Mouse (Mus musculus) CH12.LX (cell line): ENCODE measurements around the gene Ankrd12. TPM values are rescaled to one million over a fixed set of nuclear protein-coding genes. Genes with fewer than 3 reads are reported as not detected.

Experiments
- DNase-seq: peaks from one replicate; pipeline ENCODE4 v3.0.0-alpha.2; 2013; ENCODE audit errors: extremely low read depth
- H3K27ac ChIP-seq: 2 replicates; pipeline ENCODE4 v1.5.1; 2012; ENCODE audit warnings: low read depth, mild to moderate bottlenecking, control low read depth, moderate library complexity; ENCODE audit not compliant: insufficient read depth
- H3K27me3 ChIP-seq: replicated peaks from 2 replicates; pipeline ENCODE3; 2012; ENCODE audit warnings: inconsistent platforms
- H3K36me3 ChIP-seq, 2 experiments: replicated peaks in 1 of 2; 2 replicates each; pipeline versions ENCODE3 to v1.6.1; 2012; ENCODE audit warnings: inconsistent platforms in 1 of 2, low read length in 1 of 2, mild to moderate bottlenecking in 1 of 2, mixed read lengths in 1 of 2, moderate library complexity in 1 of 2; ENCODE audit not compliant: control insufficient read depth in 1 of 2, insufficient read depth in 1 of 2
- H3K4me1 ChIP-seq, 2 experiments: 2 replicates each; pipeline ENCODE4 v1.6.1; 2012; ENCODE audit warnings: inconsistent platforms in 1 of 2, moderate library complexity in 1 of 2; ENCODE audit not compliant: insufficient read depth in 2 of 2, control insufficient read depth in 1 of 2
- H3K4me2 ChIP-seq: 2 replicates; pipeline ENCODE4 v1.6.1; 2012; ENCODE audit warnings: low read depth, mild to moderate bottlenecking, control low read depth; ENCODE audit not compliant: poor library complexity, insufficient read depth, severe bottlenecking
- H3K4me3 ChIP-seq, 3 experiments: fragments of 150-350 bp in 1 of 3; sonication (generic) in 1 of 3; replicated peaks in 1 of 3; 2 replicates each; pipeline versions ENCODE3 to v1.5.1; 2011 to 2012; ENCODE audit warnings: low read depth in 2 of 3, low read length in 2 of 3, mild to moderate bottlenecking in 2 of 3, moderate library complexity in 2 of 3, control low read depth in 1 of 3, improper control_type of control experiment in 1 of 3, inconsistent platforms in 1 of 3, mixed read lengths in 1 of 3; ENCODE audit not compliant: poor library complexity in 1 of 3
- H3K79me2 ChIP-seq: replicated peaks from 2 replicates; pipeline ENCODE4 v1.6.1; 2012; ENCODE audit warnings: mild to moderate bottlenecking, moderate library complexity; ENCODE audit not compliant: control insufficient read depth, poor library complexity, insufficient read depth, severe bottlenecking; ENCODE audit errors: extremely low read depth
- H3K9ac ChIP-seq: 2 replicates; pipeline ENCODE4 v1.6.1; 2012; ENCODE audit warnings: low read depth, mild to moderate bottlenecking, control low read depth, moderate library complexity; ENCODE audit not compliant: insufficient read depth
- H3K9me3 ChIP-seq: replicated peaks from 2 replicates; pipeline ENCODE3; 2012; ENCODE audit warnings: low read length, inconsistent platforms, mixed read lengths
- BHLHE40 ChIP-seq: IDR thresholded peaks from 2 replicates; pipeline ENCODE4 v1.6.1; 2011; ENCODE audit warnings: mild to moderate bottlenecking, low read depth, low read length, improper control_type of control experiment
- CTCF ChIP-seq, 2 experiments: IDR thresholded peaks in 1 of 2; conservative IDR thresholded peaks in 1 of 2; 2 replicates each; pipeline ENCODE4 v1.5.1; 2011 to 2012; ENCODE audit warnings: low read depth in 2 of 2, low read length in 2 of 2, improper control_type of control experiment in 1 of 2, inconsistent platforms in 1 of 2, mild to moderate bottlenecking in 1 of 2, moderate library complexity in 1 of 2
- EP300 ChIP-seq: IDR thresholded peaks from 2 replicates; pipeline ENCODE4 v1.6.1; 2011; ENCODE audit warnings: low read length, improper control_type of control experiment
- IRF4 ChIP-seq: IDR thresholded peaks from 2 replicates; pipeline ENCODE4 v1.6.1; 2014; ENCODE audit warnings: low read depth, mild to moderate bottlenecking, inconsistent platforms, low read length, improper control_type of control experiment
- MAX ChIP-seq: IDR thresholded peaks from 2 replicates; pipeline ENCODE4 v1.6.1; 2011; ENCODE audit warnings: low read length, improper control_type of control experiment
- MAZ ChIP-seq: IDR thresholded peaks from 2 replicates; pipeline ENCODE4 v1.6.1; 2012; ENCODE audit warnings: low read depth, mild to moderate bottlenecking, inconsistent platforms, low read length, improper control_type of control experiment, moderate library complexity
- MXI1 ChIP-seq: IDR thresholded peaks from 2 replicates; pipeline ENCODE4 v1.6.1; 2011; ENCODE audit warnings: mild to moderate bottlenecking, low read depth, low read length, improper control_type of control experiment
- POLR2A ChIP-seq: IDR thresholded peaks from 2 replicates; pipeline ENCODE4 v1.6.1; 2011; ENCODE audit warnings: low read depth, mild to moderate bottlenecking, improper control_type of control experiment, low read length
- UBTF ChIP-seq: IDR thresholded peaks from 2 replicates; pipeline ENCODE4 v1.6.1; 2012; ENCODE audit warnings: low read depth, mild to moderate bottlenecking, inconsistent platforms, low read length, improper control_type of control experiment, moderate library complexity
- USF1 ChIP-seq: IDR thresholded peaks from 2 replicates; pipeline ENCODE4 v1.6.1; 2014; ENCODE audit warnings: low read depth, mild to moderate bottlenecking, inconsistent platforms, low read length, improper control_type of control experiment
- USF2 ChIP-seq: conservative IDR thresholded peaks from 2 replicates; pipeline ENCODE4 v1.6.1; 2011; ENCODE audit warnings: low read depth, low read length, improper control_type of control experiment
- ZKSCAN1 ChIP-seq: IDR thresholded peaks from 2 replicates; pipeline ENCODE4 v1.6.1; 2012; ENCODE audit warnings: low read depth, inconsistent platforms, low read length, improper control_type of control experiment, borderline replicate concordance
- dilution Hi-C: fragments of 300-500 bp; cut with MboI; formaldehyde crosslinking; loops from 2 replicates; pipeline ENCODE4 v1.14.3; 2020; ENCODE audit warnings: low sequenced_read_pairs; ENCODE audit not compliant: extremely low pct_unique_long_range_greater_than_20kb, extremely low pct_ligation_motif_present
- in situ Hi-C: fragments of 300-500 bp; cut with MboI; formaldehyde crosslinking; loops from 3 replicates; pipeline ENCODE4 v1.14.3; 2019; ENCODE audit warnings: low sequenced_read_pairs, low pct_ligation_motif_present, low pct_unique_long_range_greater_than_20kb, mixed read lengths
- polyA plus RNA-seq: library from polyadenylated mRNA; unstranded; fragments of >175 nt; gene quantifications from 2 replicates; pipeline ENCODE4 v1.2.1, GENCODE M21; 2012; ENCODE audit warnings: low read depth; ENCODE audit not compliant: insufficient read length
- total RNA-seq, 2 experiments: library from RNA; depleted of rRNA; stranded (reverse); fragments of 300-350 nt in 1 of 2; fragments of >200 nt in 1 of 2; gene quantifications; 2 replicates each; pipeline ENCODE4 v1.2.3; 2012 to 2014

Ankrd12 gene
- 5.6 and 5.7 TPM in 2 replicates for total RNA-seq (2012; rRNA removed)
- 1.1 and 1.7 TPM in 2 replicates for total RNA-seq (2014; rRNA removed)
- polyA plus RNA-seq = 1.2 and 1.6 TPM in 2 replicates

DNA sequence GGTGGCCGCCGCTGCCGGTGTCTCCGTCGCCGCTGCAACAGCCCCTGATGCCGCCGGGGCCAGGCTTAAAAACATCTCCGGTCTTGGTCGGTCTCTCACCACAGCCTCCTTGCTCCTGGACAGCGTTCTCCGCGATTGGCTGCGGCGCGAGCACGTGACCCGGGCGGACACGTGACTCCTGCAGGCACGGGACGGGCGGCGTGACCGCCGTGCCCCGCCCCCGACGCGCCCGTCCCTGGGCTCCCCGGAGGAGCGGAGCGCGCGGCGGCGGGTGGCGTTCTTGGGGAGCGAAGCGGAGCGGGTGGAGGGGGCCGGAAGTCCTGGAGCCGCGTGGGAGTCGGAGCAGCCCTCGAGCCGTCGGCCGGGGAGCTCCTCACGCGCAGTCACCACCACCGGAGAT is at the start of gene Ankrd12:
Ankrd12 (minus strand) TSS at position 156 of the 400 bp plus-strand sequence.
- peaks cover 0 to 7% of the 10 kb centered on the region in 2 experiments; a peak in 2 of 4 replicates for H3K4me1 ChIP-seq
- peak within 1 kb of the TSS; percentile 66 for H3K9ac ChIP-seq
- peak within 1 kb of the TSS; percentile 97 for H3K4me2 ChIP-seq
- no peak for TF ChIP-seq ZKSCAN1
- TF ChIP-seq POLR2A = peak; percentile 53; the same call in 1 of the 2 replicates
- peak; percentile 99 for TF ChIP-seq BHLHE40
- TF ChIP-seq MXI1 = peak; percentile 64; the same call in 1 of the 2 replicates
- peak; percentile 95 for TF ChIP-seq USF1
- 0 out of 2 replicates have a peak, but pooled peaks have one; percentile 25 for TF ChIP-seq MAZ
- 0 out of 2 replicates have a peak, but pooled peaks have one; percentile 40 for TF ChIP-seq UBTF
- TF ChIP-seq USF2 = peak; percentile 96
- no peak for TF ChIP-seq EP300
- peak; percentile 92 for TF ChIP-seq MAX
- TF ChIP-seq IRF4 = no peak
- TF ChIP-seq, all 38 proteins: peak for 8
- Histone ChIP-seq H3K9me3 (peaks cover 4% of the 10 kb centered on the region), H3K36me3 (peaks cover 9 to 47% of the 10 kb centered on the region in 2 experiments), H3K79me2 (peaks cover 24% of the 10 kb centered on the region), H3K27ac (peak within 1 kb of the TSS; percentile 88), H3K27me3 (peaks cover 5% of the 10 kb centered on the region), H3K4me3 (peak within 1 kb of the TSS; percentile 72 to 97 (median 80))
- DNase-seq = peak; percentile 51
- in situ Hi-C loops = no loop called here
- dilution Hi-C loops = no loop called here

DNA sequence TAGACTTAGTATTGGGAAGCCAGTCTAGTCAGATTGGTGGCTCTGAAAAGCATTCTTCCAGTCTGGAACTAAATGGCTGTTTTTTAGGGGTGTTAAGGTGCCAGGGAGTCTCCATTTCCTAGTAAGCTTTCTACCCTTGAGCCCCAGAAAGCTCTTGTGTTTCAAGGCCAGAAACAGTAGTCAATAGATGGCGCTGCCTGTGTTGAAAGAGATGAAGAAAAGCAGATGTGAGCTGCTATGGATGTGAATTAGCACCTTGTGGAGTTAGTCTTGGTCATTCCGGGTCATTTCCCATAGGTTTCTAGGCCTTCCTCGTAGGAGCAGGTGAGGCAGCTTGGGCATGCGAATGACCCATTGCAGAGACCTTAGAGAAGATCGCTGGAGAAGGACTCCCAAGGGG is 48.3 kb upstream of the Ankrd12 start:
- no peaks in the 10 kb centered on the region for H3K27me3 ChIP-seq
- TF ChIP-seq POLR2A (no peak), CTCF (conservative IDR thresholded peaks at IDR 0.05 in 1 of 2, IDR thresholded peaks at IDR 0.05 in 1 of 2; ENCODE audit: low read depth in 2 of 2, low read length in 2 of 2) (peak in 1 of 2 experiments; percentile 65; a peak in 2 of 4 replicates)
- peak overlapping the region; percentile 81 for H3K9ac ChIP-seq
- no peaks in the 10 kb centered on the region for H3K9me3 ChIP-seq
- in situ Hi-C loops = no loop called here
- H3K4me1 ChIP-seq = peaks cover 0 to 18% of the 10 kb centered on the region in 2 experiments; a peak in 2 of 4 replicates
- H3K4me2 ChIP-seq = peak overlapping the region; percentile 69
- dilution Hi-C loops = no loop called here
- H3K4me3 ChIP-seq = peak overlapping the region; percentile 23 to 83 (median 71)
- peaks cover 26 to 48% of the 10 kb centered on the region in 2 experiments for H3K36me3 ChIP-seq
- peaks cover 15% of the 10 kb centered on the region for H3K79me2 ChIP-seq
- no peak overlapping the region for H3K27ac ChIP-seq
- peak; percentile 52 for DNase-seq
